Mouse (Mus musculus): ENCODE data around the gene Med12l.
A peak's percentile ranks its signal among the peaks of the same experiment; 100 is the strongest.

The Med12l gene

DNA sequence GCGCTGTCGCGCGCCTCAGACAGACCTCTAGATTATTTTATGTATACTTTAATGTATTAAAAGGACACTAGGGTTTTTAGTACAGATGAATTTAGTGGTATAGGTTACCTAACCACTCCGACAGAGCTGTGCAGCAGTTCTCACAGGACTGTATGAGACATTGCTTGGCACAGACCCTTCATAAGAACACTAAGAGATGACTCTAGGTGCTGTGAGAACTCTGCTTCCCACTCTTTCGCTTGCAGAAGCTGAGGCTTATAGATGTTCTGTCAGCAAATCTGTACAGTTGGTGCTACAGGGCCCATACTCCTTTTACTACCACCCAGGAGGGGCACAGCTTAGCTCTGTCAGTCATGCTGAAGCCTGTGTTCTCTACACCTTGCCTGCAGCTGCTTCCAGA, 186.0 kb downstream of the Med12l start:
- no peak for DNase-seq (ENCODE audit: low read depth, low spot score)

DNA sequence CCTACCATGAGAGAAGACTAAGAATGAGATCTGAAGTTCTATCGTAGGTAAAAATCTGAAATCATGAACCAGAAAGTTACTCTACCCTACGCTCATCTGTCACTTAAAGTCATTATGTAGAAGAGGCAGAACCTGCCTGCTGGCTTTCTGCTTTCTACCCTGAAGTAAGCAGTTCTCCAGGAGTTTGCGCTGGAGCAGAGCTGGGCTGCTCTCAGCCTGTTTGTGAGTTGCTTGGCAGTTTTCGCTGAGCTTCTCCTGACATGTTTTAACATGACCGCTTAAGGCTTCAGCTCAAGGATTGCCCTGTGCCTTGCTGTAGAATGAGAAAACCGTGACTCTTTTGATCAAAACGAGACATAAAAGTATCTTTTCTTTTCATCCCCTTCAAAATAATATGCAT, 188.5 kb downstream of the Med12l start:
- no peak for DNase-seq (ENCODE audit: low read depth, low spot score)

GRCm38 (mm10) chr3:59194938-59195337, 189.3 kb downstream of the Med12l start, which contains the start of gene Gpr87:
TSS of gene Gpr87 (minus strand) at chr3:59195104.
- no peak for DNase-seq (ENCODE audit: low read depth, low spot score)

DNA sequence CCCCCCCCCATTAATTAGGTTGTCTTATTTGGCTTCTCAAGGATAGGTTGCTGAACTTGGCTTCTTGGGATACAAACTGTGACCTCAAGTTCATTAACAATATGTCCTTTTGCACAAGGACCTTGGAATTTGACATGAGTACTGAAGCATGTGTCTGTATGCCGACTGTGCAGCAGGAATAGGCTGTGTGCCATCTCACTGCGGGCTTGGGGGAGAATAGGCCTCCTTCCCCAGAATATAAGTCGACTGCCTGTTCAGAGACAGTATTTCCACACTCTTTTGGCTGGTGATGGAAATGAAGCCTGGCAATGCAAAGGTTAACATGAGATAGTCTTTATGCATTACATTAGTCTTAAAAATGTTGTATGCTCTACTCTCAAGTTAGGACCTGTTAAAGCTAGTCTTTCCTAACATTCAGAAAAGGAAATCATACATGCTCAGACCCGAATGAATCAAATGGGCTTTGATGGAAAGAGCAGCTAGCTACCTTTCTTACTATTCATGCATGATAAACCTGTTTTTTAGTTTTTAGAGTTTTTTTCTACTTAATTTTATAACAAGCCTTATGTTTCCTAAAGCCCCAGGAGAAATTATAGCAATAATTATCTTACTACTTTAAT, 191.8 kb downstream of the Med12l start:
- no peak for DNase-seq (ENCODE audit: low read depth, low spot score)

DNA sequence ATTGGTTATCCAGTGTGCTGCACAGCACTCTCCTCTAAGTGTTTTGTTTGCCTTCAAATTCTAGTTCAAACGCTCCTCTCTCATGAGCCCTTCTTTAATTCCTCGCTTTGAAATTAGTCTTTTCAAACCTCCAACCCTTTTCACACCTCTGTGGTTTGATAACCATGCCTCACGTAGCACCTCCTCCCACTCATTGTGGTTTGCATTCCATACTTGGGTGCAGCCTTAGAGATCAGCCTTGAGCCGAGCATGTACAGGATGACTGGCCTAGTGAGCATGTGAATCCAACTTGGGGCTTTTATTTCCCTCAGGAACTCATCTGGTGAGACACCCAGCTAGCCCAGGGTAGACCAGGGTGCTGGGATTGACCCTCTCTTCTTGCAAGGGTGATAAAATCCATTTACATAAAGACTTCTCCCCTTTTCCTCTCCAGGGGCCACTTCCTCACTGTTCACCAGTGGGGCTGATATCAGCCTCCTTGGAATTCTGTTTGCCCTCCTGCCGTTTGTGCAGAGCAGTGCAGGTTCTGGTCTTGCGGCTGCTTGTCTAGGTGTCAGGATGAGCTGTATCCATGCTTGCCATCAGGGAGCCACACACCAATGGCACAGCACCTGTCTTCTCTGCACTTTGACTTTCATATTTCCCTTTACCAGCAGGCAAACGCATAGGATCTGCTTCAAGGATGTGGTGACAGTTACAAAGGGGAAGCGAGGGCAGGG, 198.3 kb downstream of the Med12l start:
- no peak for DNase-seq (ENCODE audit: low read depth, low spot score)

DNA sequence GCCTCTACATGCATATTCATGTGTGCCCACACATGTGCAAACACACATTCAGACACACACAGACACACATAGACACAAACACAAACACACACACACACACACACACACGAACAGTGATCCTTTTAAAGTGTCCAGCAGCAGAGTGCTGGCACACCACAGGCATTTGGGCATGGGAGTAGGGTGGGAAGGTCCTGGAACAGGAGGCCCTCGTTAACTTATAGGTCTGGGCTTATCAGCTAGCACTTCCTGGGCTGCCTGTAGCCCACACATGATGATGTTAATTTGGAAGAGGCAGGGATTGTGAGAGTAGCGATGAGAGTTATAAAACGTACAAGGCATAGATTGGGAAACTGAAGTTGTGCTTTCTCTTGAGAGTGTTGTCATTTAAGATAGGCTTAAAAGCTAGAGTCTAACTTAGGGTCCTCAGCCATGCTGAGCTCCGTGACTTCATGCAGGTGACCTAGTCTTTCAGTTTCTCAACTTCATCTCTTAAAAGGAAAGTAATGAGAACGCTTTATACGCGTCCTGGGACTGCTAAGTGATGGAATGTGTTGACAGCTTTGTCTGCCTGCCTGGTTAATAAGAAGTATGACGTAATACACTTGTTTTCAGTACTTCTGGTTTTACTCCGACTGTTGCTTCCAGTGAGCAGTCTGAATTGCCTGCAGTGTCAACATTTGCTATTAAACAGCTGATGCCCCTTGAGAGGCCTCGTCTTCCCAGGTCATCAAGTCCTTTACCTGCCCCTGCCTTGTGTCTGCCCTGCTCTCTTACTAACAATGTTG, 199.3 kb downstream of the Med12l start:
- no peak for DNase-seq (ENCODE audit: low read depth, low spot score)

GRCm38 (mm10) chr3:59205941-59206340, 200.3 kb downstream of the Med12l start:
- no peak for DNase-seq (ENCODE audit: low read depth, low spot score)

DNA sequence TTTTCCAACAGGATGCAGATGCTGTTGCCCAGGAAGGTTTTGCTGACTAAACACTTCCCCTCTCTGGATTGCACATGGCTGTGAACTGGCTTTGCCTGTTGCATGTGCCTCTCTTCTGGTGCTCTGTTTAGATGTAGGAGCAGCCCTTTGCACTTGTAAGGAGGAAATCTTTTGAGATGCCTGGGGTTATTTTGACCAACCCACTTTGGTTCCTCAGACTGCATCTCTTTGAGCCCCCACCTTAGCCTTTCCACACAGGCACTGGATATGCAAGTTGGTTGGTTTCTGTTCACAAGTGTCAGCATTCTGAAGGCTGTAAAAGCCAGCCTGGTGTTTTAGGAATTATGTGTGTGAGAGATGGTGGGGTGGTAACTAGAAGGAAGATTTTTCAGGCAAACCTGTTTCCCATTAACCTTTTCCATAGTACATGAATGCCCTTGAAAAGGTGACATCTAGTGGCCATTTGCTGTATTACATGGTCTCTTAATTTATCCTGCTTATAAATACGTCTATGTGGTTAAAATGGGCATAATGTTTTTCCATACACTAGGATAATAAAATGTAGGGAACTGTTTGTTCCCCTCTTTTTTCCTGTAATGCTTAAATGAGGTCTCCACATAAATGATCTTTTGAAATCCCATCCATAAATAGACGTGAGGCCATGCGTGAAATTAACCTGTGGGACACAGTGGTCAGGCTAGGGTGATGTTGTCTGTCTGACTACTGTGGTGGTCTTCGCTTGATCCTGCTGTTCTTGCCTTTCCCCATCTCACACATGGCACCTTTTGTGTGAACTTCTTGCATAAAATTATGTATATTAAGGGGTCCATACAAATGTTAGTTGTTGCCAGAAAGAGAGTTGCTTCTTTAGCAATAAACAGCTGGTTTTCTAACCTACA, 203.3 kb downstream of the Med12l start:
- DNase-seq (ENCODE audit: low read depth, low spot score): peak; percentile 65

GRCm38 (mm10) chr3:59210089-59210488, 204.5 kb downstream of the Med12l start:
- DNase-seq (ENCODE audit: low read depth, low spot score): no peak

DNA sequence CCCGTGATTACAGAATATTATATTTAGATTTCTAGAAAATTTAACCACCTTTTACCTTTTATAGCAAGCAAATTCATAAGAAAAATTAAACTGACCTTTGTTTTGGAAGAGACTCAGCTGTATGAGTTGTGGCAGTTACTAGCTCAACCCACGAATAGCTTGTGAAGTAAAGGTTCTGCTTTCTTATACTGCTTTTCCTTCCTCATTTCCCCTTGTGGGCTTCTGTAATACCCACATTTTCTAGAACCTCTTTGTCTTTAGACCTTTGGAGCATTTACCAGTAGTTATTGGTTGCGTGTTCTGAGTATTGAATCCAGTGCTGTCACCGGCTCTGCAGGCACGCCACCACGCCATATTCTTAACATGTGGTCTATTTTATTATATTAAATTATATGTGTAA, 205.1 kb downstream of the Med12l start, which contains the start of gene P2ry13:
P2ry13 (minus strand) TSS at position 156 of the 400 bp plus-strand sequence.
- no peak for DNase-seq (ENCODE audit: low read depth, low spot score)

DNA sequence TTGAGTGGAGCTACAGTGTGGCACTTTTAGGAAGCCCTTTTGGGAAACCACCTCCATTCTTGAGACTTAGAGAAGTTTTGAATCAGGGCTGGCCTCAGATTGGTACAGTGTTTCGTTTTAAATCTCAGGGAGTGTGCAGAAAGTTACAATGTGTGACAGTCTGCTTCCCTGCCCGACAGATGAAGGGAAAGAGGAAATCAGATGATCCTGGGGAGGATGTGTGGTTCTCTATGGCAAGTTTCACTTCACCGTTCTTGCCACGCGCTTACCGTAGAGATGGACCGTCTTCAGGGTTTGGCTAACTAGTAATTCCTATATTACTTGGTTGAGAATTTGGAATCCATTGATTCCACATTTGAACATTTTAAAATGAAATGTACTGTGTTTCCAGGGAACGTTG, 206.2 kb downstream of the Med12l start:
- no peak for DNase-seq (ENCODE audit: low read depth, low spot score)

DNA sequence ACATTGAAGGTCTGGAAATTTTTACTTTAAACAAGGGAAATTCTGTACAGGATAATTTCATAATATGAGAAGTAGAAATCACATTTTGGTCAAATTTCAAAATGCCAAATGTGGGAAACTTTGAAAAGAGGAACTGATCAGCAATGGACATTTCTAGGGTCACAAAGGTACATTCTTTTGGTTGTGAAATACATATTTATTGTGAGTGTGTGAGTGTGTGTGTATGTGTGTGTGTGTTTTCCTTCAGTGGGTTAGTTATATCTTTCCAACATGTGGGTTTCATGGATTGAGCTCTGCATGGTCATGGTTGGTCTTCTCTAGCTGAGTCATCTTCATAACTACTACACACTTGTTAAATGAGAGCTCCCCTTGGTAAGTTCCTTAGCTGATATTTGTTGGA, 206.8 kb downstream of the Med12l start:
- no peak for DNase-seq (ENCODE audit: low read depth, low spot score)

GRCm38 (mm10) chr3:59217211-59217610, 211.6 kb downstream of the Med12l start:
- no peak for DNase-seq (ENCODE audit: low read depth, low spot score)

DNA sequence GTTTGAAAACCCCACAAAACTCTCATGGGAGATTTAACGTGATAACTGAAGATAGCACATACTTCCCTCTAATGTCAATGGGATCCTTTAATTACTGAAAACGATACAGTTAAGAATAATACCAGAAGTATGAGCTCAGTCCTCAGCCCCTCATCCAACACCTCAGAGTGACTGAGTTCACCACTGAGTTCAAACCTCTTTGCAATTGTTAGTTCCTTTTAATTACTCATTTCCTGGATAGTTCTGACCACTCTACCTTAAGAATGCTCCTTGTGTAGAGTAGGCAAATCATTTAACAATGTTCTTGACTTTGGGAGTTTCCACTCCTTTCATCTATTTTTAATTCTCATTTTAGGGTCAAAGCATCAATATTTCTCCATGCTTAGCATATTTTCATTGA, 213.7 kb downstream of the Med12l start:
- no peak for DNase-seq (ENCODE audit: low read depth, low spot score)

- no peak for DNase-seq (ENCODE audit: low read depth, low spot score)
These were observed 216.7 kb downstream of the Med12l start for GRCm38 (mm10) chr3:59222303-59222702.

GRCm38 (mm10) chr3:59225411-59225810, 219.8 kb downstream of the Med12l start:
- no peak for DNase-seq (ENCODE audit: low read depth, low spot score)

DNA sequence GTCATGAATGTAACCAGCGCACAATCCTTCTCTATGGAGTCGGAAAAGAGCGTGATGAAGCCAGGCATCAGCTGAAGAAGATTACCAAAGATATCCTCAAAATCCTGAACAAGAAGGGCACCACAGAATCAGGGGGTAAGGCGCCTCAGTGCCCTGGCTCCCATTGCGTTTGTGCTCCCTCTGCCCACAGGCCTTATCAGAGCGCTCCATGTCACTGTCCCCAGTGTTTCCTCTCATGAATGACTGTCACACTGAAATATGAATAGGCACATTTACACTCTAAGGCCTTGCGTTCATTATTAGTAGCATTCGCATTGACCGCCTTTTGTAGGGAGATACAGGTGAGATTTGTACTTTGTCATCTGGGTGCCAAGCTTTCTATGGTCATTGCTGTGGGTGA, 222.1 kb downstream of the Med12l start:
- no peak for DNase-seq (ENCODE audit: low read depth, low spot score)

DNA sequence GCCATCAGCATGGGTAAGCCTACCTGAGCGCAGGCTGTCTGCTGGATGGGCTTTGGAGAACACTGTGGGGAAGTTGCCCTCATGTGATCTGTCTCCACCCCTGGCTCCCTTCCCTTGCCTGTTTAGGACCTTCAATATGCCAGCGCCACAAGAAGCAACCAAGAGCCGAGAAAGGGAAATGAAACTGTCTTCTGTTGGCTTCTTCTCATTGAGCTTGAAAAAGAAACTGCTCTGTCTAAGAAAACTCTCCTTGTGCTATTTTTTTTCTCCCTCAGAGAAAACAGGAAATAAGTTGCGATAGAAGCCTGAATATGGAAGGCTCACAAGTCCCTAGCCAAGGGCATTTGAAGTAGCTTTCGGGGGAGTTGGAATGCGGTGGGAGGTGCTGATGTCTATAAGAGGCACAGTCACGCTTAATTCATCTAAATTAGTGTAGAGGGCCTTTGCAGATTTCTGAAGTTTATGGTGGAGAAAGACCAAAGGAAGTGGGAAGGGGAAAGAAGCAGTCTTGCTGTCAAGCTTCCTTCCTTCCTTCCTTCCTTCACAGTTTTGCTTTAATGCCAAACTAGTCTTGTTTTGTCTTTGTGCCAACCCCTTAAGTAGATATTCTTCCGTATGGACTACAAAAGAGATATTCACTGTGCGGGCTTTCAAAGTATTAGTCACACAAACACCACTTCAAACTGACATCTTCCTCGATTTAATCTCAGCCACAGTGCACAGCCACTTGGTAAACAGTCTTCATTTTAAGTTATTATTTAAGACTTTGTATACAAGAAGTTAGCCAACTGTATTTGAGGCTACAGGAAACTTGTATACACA, 223.3 kb downstream of the Med12l start:
- peak; percentile 74 for DNase-seq (ENCODE audit: low read depth, low spot score)

- peak; percentile 63 for DNase-seq (ENCODE audit: low read depth, low spot score)
These were observed 225.3 kb downstream of the Med12l start for GRCm38 (mm10) chr3:59230912-59231311.

GRCm38 (mm10) chr3:59234878-59235277, 229.3 kb downstream of the Med12l start:
- DNase-seq (ENCODE audit: low read depth, low spot score): no peak

GRCm38 (mm10) chr3:59243384-59243783, 237.8 kb downstream of the Med12l start:
- peak; percentile 81 for DNase-seq (ENCODE audit: low read depth, low spot score)

Measured in telencephalon, adult 2 months (tissue).